Mouse (Mus musculus) gastrocnemius, postnatal 25 days (tissue): ENCODE results near the gene S100a8. TPM values are rescaled to one million over a fixed set of nuclear protein-coding genes. Genes with fewer than 3 reads are reported as not detected.

Source experiments
- DNase-seq: peaks from one replicate; pipeline ENCODE4 v3.0.0; 2022
- total RNA-seq, 2 experiments: library from RNA; stranded (reverse); gene quantifications; 1 replicate in 1 of 2; 2 replicates in 1 of 2; pipeline ENCODE4 v1.2.3; 2021

The S100a8 gene
- total RNA-seq, 2 experiments from 2014 or later: not detected

- DNase-seq: no peak
Observed at GRCm38 (mm10) chr3:90678656-90679055, 9.9 kb downstream of the S100a8 start.

- DNase-seq: no peak
Observed at GRCm38 (mm10) chr3:90683929-90684328, 15.2 kb downstream of the S100a8 start.

GRCm38 (mm10) chr3:90686835-90687234, 18.1 kb downstream of the S100a8 start:
- DNase-seq: no peak

GRCm38 (mm10) chr3:90693496-90693895, 24.7 kb downstream of the S100a8 start:
- DNase-seq: no peak

- no peak for DNase-seq
Observed at GRCm38 (mm10) chr3:90695613-90696012, 26.8 kb downstream of the S100a8 start, which contains the start of gene S100a9. TSS of gene S100a9 (minus strand) at chr3:90695721.

GRCm38 (mm10) chr3:90702244-90702643, 33.5 kb downstream of the S100a8 start:
- DNase-seq: no peak

GRCm38 (mm10) chr3:90708523-90709202, 39.9 kb downstream of the S100a8 start:
- DNase-seq: no peak

- DNase-seq: peak; percentile 46
Observed at GRCm38 (mm10) chr3:90709591-90710460, 41.0 kb downstream of the S100a8 start.

Other genes starting within 250 kb of the S100a8 start
- 10 to 100 TPM; 14.5 to 15.9 TPM for gene Ints3, start 235.4 kb upstream of the S100a8 start, total RNA-seq
- 10 to 100 TPM in 1 of 2 experiments, 1 to 10 TPM in 1; 7.7 to 10.8 TPM for gene Npr1, start 203.1 kb upstream of the S100a8 start, total RNA-seq
- 10 to 100 TPM; 23.4 to 25.6 TPM for gene Ilf2, start 192.9 kb upstream of the S100a8 start, total RNA-seq
- 10 to 100 TPM; 57.4 to 60.0 TPM for gene Snapin, start 177.9 kb upstream of the S100a8 start, total RNA-seq
- gene Chtop, start 159.5 kb upstream of the S100a8 start, total RNA-seq: 10 to 100 TPM; 86.0 to 86.1 TPM
- 100 to 1,000 TPM; 112 to 150 TPM for gene S100a1, start 154.6 kb upstream of the S100a8 start, total RNA-seq
- 10 to 100 TPM in 1 of 2 experiments, 1 to 10 TPM in 1; 9.5 to 16.8 TPM for gene S100a13, start 154.5 kb upstream of the S100a8 start, total RNA-seq
- under 1 TPM; 0.29 to 0.67 TPM for gene S100a14, start 142.1 kb upstream of the S100a8 start, total RNA-seq
- 10 to 100 TPM; 62.7 to 69.8 TPM for gene S100a16, start 131.7 kb upstream of the S100a8 start, total RNA-seq
- not detected for gene S100a3, start 108.4 kb upstream of the S100a8 start, total RNA-seq
- gene S100a2, start 78.7 kb upstream of the S100a8 start, total RNA-seq: not detected
- not detected for gene Gm42674, start 67.1 kb upstream of the S100a8 start, total RNA-seq
- 10 to 100 TPM; 11.3 to 23.2 TPM for gene S100a4, start 65.2 kb upstream of the S100a8 start, total RNA-seq
- not detected for gene S100a5, start 60.5 kb upstream of the S100a8 start, total RNA-seq
- gene S100a6, start 56.1 kb upstream of the S100a8 start, total RNA-seq: 100 to 1,000 TPM in 1 of 2 experiments, 10 to 100 TPM in 1; 65.8 to 112 TPM
- under 1 TPM; 0.20 to 0.43 TPM for gene S100a7a, start 15.0 kb upstream of the S100a8 start, total RNA-seq
- gene S100a9, start 26.7 kb downstream of the S100a8 start, total RNA-seq: under 1 TPM in 1 of 2 experiments, not detected in 1; 0.59 TPM
- gene Pglyrp4, start 57.9 kb downstream of the S100a8 start, total RNA-seq: not detected
- gene Gm5849, start 108.9 kb downstream of the S100a8 start, total RNA-seq: not detected